In genomic region chr1:88136646-88137045, GRCm38 (mm10) we compare ENCODE assay signal across 22 mouse cellular contexts. TPM values are rescaled to one million over a fixed set of nuclear protein-coding genes. Genes with fewer than 3 reads are reported as not detected.
"Had no signal": no experiment of that assay in that cellular context is flagged by ENCODE, and none has a peak within 500 bp of the region (broad histone marks: within the 10 kb centered on the region; RNA-seq: fewer than 3 reads in every experiment).

No protein-coding gene starts in this region.

- H3K4me1 ChIP-seq: midbrain, embryonic 13.5 days; stomach, embryonic 15.5 days had no signal

- H3K27me3 ChIP-seq: kidney, embryonic 15.5 days; midbrain, embryonic 13.5 days; stomach, embryonic 15.5 days had no signal

- H3K4me3 ChIP-seq: kidney, embryonic 15.5 days; limb, embryonic 10.5 days; midbrain, embryonic 13.5 days; stomach, embryonic 15.5 days had no signal

- H3K9ac ChIP-seq: kidney, embryonic 15.5 days; midbrain, embryonic 13.5 days; stomach, embryonic 15.5 days had no signal

- DNase-seq: right cerebral cortex, postnatal 14 days; thymus, adult 18-20 months; thymus, postnatal 14 days had no signal

- H3K36me3 ChIP-seq: kidney, embryonic 15.5 days; limb, embryonic 10.5 days; midbrain, embryonic 13.5 days; stomach, embryonic 15.5 days had no signal

- H3K27ac ChIP-seq: kidney, embryonic 15.5 days; limb, embryonic 10.5 days; midbrain, embryonic 13.5 days; stomach, embryonic 15.5 days had no signal

- ATAC-seq: intestine, embryonic 16.5 days; midbrain, embryonic 13.5 days had no signal

RNA-seq across cellular contexts. Expression of gene Ugt1a5, which starts 29.2 kb away (rescaled TPM):
- total RNA-seq: layer of hippocampus, postnatal 14 days; left cerebral cortex, adult 18-20 months; left cerebral cortex, postnatal 10 days; midbrain, postnatal 0 days had no signal
- polyA plus RNA-seq: intestine, embryonic 16.5 days; kidney, embryonic 15.5 days; large intestine, adult 2 months; limb, embryonic 10.5 days; liver, embryonic 11.5 days; lung, embryonic 16.5 days; midbrain, embryonic 13.5 days; midbrain, postnatal 0 days; neural tube, embryonic 14.5 days; spleen, adult 2 months; stomach, embryonic 15.5 days had no signal

RNA-seq across cellular contexts. Expression of gene Ugt1a6b, which starts 33.6 kb away (rescaled TPM):
- polyA plus RNA-seq: limb, embryonic 10.5 days; midbrain, postnatal 0 days; neural tube, embryonic 14.5 days had no signal

RNA-seq across cellular contexts. Expression of gene Ugt1a8, which starts 49.0 kb away (rescaled TPM):
- total RNA-seq: layer of hippocampus, adult 8-10 months; layer of hippocampus, postnatal 14 days; left cerebral cortex, adult 18-20 months; left cerebral cortex, postnatal 10 days; megakaryocyte progenitor cell, adult 5-6 weeks; midbrain, postnatal 0 days had no signal
- polyA plus RNA-seq: intestine, embryonic 16.5 days; kidney, embryonic 15.5 days; large intestine, adult 2 months; limb, embryonic 10.5 days; limb, embryonic 14.5 days; liver, embryonic 11.5 days; liver, embryonic 16.5 days; lung, embryonic 16.5 days; midbrain, embryonic 13.5 days; midbrain, postnatal 0 days; neural tube, embryonic 14.5 days; spleen, adult 2 months; stomach, embryonic 15.5 days; urinary bladder, adult 2 months had no signal
